ENCODE assay signal across 12 mouse cellular contexts in genomic region chr3:84169393-84170005, GRCm38 (mm10). TPM values are rescaled to one million over a fixed set of nuclear protein-coding genes. Genes with fewer than 3 reads are reported as not detected.
DNase-seq lines count a peak whose midpoint lies in the region; ATAC-seq and TF ChIP-seq lines count a peak whose summit lies in the region.
"Had no signal": no experiment of that assay in that cellular context is flagged by ENCODE, and none has a peak within 500 bp of the region (broad histone marks: within the 10 kb centered on the region; RNA-seq: fewer than 3 reads in every experiment).

No protein-coding gene starts in this region.

- peak; percentile 30 for DNase-seq in heart, embryonic 10.5 days (ENCODE audit: low spot score)
- DNase-seq in lung, postnatal 0 days (ENCODE audit: low spot score), result no peak
- DNase-seq in lung, postnatal 25 days (ENCODE audit: low spot score), result no peak
- no peak for DNase-seq in ES-E14 (ENCODE audit: low read depth, low spot score)
- DNase-seq in spleen, postnatal 14 days (ENCODE audit: low spot score in 2 of 2), result no peak
- DNase-seq: adrenal gland, adult 2 months; cerebellum, adult 11-12 months had no signal

- no peak overlapping the region for H3K9ac ChIP-seq in heart, embryonic 11.5 days (ENCODE audit: low read depth, low read length)
- no peak overlapping the region for H3K9ac ChIP-seq in lung, postnatal 0 days (replicated peaks; ENCODE audit: low read depth)
- no peak overlapping the region for H3K9ac ChIP-seq in ES-E14 (ENCODE audit: insufficient read depth, low read depth, low read length, poor library complexity, severe bottlenecking)
- H3K9ac ChIP-seq: heart, embryonic 13.5 days; limb, embryonic 12.5 days had no signal

- 64% methylated on average over 8 of the region's 8 CpGs for WGBS in heart, embryonic 10.5 days
- WGBS in heart, embryonic 11.5 days (ENCODE audit: insufficient replicate concordance), result 58% methylated on average over 8 of the region's 8 CpGs
- 63% methylated on average over 8 of the region's 8 CpGs for WGBS in lung, postnatal 0 days

- peaks cover 5% of the 10 kb centered on the region; the same call in 1 of the 2 replicates for H3K36me3 ChIP-seq in heart, embryonic 10.5 days
- no peaks in the 10 kb centered on the region for H3K36me3 ChIP-seq in heart, embryonic 11.5 days (ENCODE audit: control insufficient read depth, insufficient read depth, low read length)
- no peaks in the 10 kb centered on the region for H3K36me3 ChIP-seq in lung, postnatal 0 days (ENCODE audit: insufficient read depth, low read length)
- H3K36me3 ChIP-seq in ES-E14 (ENCODE audit: control insufficient read depth, insufficient read depth, low read length, poor library complexity, severe bottlenecking), result peaks cover 7% of the 10 kb centered on the region

- in situ Hi-C loops in ES-E14 (cut with MboI; ENCODE audit: low sequenced_read_pairs in 2 of 2, unreplicated experiment in 2 of 2), result loop anchor here (5.0 to 10.0 kb wide), 2 partner anchors 133 to 135 kb away; partner anchors contain the start of gene Trim2 (in 1 of the 2)

- peaks cover 3% of the 10 kb centered on the region; the same call in 1 of the 2 replicates for H3K4me1 ChIP-seq in heart, embryonic 10.5 days
- H3K4me1 ChIP-seq in heart, embryonic 11.5 days (ENCODE audit: control insufficient read depth, insufficient read depth, low read length), result no peaks in the 10 kb centered on the region
- H3K4me1 ChIP-seq in lung, postnatal 0 days (ENCODE audit: insufficient read depth, low read depth, low read length), result no peaks in the 10 kb centered on the region
- peaks cover 0 to 2% of the 10 kb centered on the region in 2 experiments; a peak in 2 of 4 replicates for H3K4me1 ChIP-seq in ES-E14 (ENCODE audit: control insufficient read depth in 2 of 2, insufficient read depth in 2 of 2, low read length in 2 of 2, poor library complexity in 1 of 2)
- H3K4me1 ChIP-seq: heart, embryonic 13.5 days; limb, embryonic 12.5 days had no signal

- no peak overlapping the region for H3K4me2 ChIP-seq in heart, embryonic 11.5 days
- no peak overlapping the region for H3K4me2 ChIP-seq in lung, postnatal 0 days (replicated peaks; ENCODE audit: low read depth, low read length)
- H3K4me2 ChIP-seq: heart, embryonic 13.5 days; limb, embryonic 12.5 days had no signal

- peak; percentile 44 for TF ChIP-seq CTCF in lung, postnatal 0 days (IDR thresholded peaks at IDR 0.05)

- no peak for ATAC-seq in heart, embryonic 11.5 days (replicated peaks; ENCODE audit: insufficient number of reproducible peaks, low FRiP score, low TSS enrichment)
- ATAC-seq in lung, postnatal 0 days, result no peak
- ATAC-seq in megakaryocyte-erythroid progenitor cell, adult 5-6 weeks (replicated peaks; ENCODE audit: low FRiP score, low TSS enrichment, poor library complexity, severe bottlenecking), result peak; percentile 47; the same call in 1 of the 2 replicates
- no peak for ATAC-seq in monocyte, adult 5-6 weeks (replicated peaks; ENCODE audit: insufficient number of reproducible peaks, low FRiP score, low TSS enrichment, poor library complexity, severe bottlenecking)

- no peaks in the 10 kb centered on the region for H3K27me3 ChIP-seq in heart, embryonic 10.5 days (ENCODE audit: insufficient read depth, poor library complexity, severe bottlenecking)
- H3K27me3 ChIP-seq in heart, embryonic 11.5 days (ENCODE audit: control insufficient read depth, insufficient read depth, low read length), result no peaks in the 10 kb centered on the region
- H3K27me3 ChIP-seq in lung, postnatal 0 days (replicated peaks; ENCODE audit: insufficient read depth, low read length), result no peaks in the 10 kb centered on the region
- H3K27me3 ChIP-seq: heart, embryonic 13.5 days; limb, embryonic 12.5 days had no signal

- H3K9me3 ChIP-seq in heart, embryonic 10.5 days, result no peaks in the 10 kb centered on the region
- H3K9me3 ChIP-seq in heart, embryonic 11.5 days (replicated peaks; ENCODE audit: control insufficient read depth, low read length), result no peaks in the 10 kb centered on the region
- H3K9me3 ChIP-seq in lung, postnatal 0 days (ENCODE audit: low read length), result no peaks in the 10 kb centered on the region
- no peaks in the 10 kb centered on the region for H3K9me3 ChIP-seq in ES-E14 (ENCODE audit: control insufficient read depth, insufficient read depth, low read depth, low read length)
- H3K9me3 ChIP-seq: heart, embryonic 13.5 days; limb, embryonic 12.5 days had no signal

- no peak for TF ChIP-seq EP300 in lung, postnatal 0 days (IDR thresholded peaks at IDR 0.05)

- no peak overlapping the region for H3K4me3 ChIP-seq in heart, embryonic 10.5 days
- H3K4me3 ChIP-seq in heart, embryonic 11.5 days (ENCODE audit: low read depth, low read length), result no peak overlapping the region
- no peak overlapping the region for H3K4me3 ChIP-seq in lung, postnatal 0 days (ENCODE audit: low read depth, low read length)
- H3K4me3 ChIP-seq in ES-E14 (ENCODE audit: insufficient read depth in 1 of 2, low read depth in 1 of 2, low read length in 2 of 2, poor library complexity in 1 of 2, severe bottlenecking in 1 of 2), result no peak overlapping the region
- H3K4me3 ChIP-seq: heart, embryonic 13.5 days; limb, embryonic 12.5 days had no signal

- H3K27ac ChIP-seq in heart, embryonic 10.5 days, result no peak overlapping the region
- no peak overlapping the region for H3K27ac ChIP-seq in heart, embryonic 11.5 days (ENCODE audit: low read depth, low read length)
- H3K27ac ChIP-seq in lung, postnatal 0 days (ENCODE audit: low read length), result no peak overlapping the region
- no peak overlapping the region for H3K27ac ChIP-seq in ES-E14 (ENCODE audit: insufficient read depth, low read depth, low read length, poor library complexity, severe bottlenecking)
- H3K27ac ChIP-seq: heart, embryonic 13.5 days; limb, embryonic 12.5 days had no signal

TF ChIP-seq in ES-E14, 5 proteins besides CTCF, POLR2A, EP300 and RAD21:
- TF ChIP-seq MAFK (IDR thresholded peaks at IDR 0.05; ENCODE audit: insufficient read depth, low read depth, low read length) (no peak), ZC3H11A (IDR thresholded peaks at IDR 0.05; ENCODE audit: borderline replicate concordance, low read depth, low read length) (peak; percentile 59)

RNA-seq across cellular contexts. Expression of gene Gm6525, which starts 4.4 kb away (rescaled TPM):
- 0.14 and 0.25 TPM in 2 replicates for polyA plus RNA-seq in heart, embryonic 10.5 days (2016; fragmentation: Nextera tagmentation; extraction: Ambion mirVana)
- polyA plus RNA-seq in heart, embryonic 11.5 days (2014; fragmentation: Nextera tagmentation; extraction: Ambion mirVana), result 0.30 TPM in 1 of 2 replicates, not detected in the other
- 0.57 and 0.75 TPM in 2 replicates for polyA plus RNA-seq in lung, postnatal 0 days (2015; fragmentation: Nextera tagmentation; extraction: Ambion mirVana)
- total RNA-seq in ES-E14 (2012; rRNA removed), result 0.27 and 0.48 TPM in 2 replicates
- total RNA-seq in megakaryocyte-erythroid progenitor cell, adult 5-6 weeks (2014; fragmentation: Nextera tagmentation), result not detected in 2 replicates
- 0.47 and 1.1 TPM in 2 replicates for total RNA-seq in megakaryocyte-erythroid progenitor cell, adult 5-6 weeks (2017)
- not detected in 3 replicates for total RNA-seq in monocyte, adult 5-6 weeks (2017)
- polyA plus RNA-seq: adrenal gland, adult 2 months had no signal

RNA-seq across cellular contexts. Expression of gene Mnd1, which starts 13.9 kb away (rescaled TPM):
- 10.0 and 14.0 TPM in 2 replicates for polyA plus RNA-seq in heart, embryonic 10.5 days (2016; fragmentation: Nextera tagmentation; extraction: Ambion mirVana)
- 9.4 and 12.0 TPM in 2 replicates for polyA plus RNA-seq in heart, embryonic 11.5 days (2014; fragmentation: Nextera tagmentation; extraction: Ambion mirVana)
- 5.3 and 6.5 TPM in 2 replicates for polyA plus RNA-seq in lung, postnatal 0 days (2015; fragmentation: Nextera tagmentation; extraction: Ambion mirVana)
- 28.1 and 31.9 TPM in 2 replicates for total RNA-seq in ES-E14 (2012; rRNA removed)
- total RNA-seq in megakaryocyte-erythroid progenitor cell, adult 5-6 weeks (2014; fragmentation: Nextera tagmentation), result 19.3 and 27.9 TPM in 2 replicates
- total RNA-seq in megakaryocyte-erythroid progenitor cell, adult 5-6 weeks (2017), result 36.5 and 47.5 TPM in 2 replicates
- total RNA-seq in monocyte, adult 5-6 weeks (2017), result 5.8 TPM in 1 of 3 replicates, not detected in the others
